7 mouse cellular contexts compared by ENCODE assay signal in genomic region chrX:6400398-6401020, GRCm38 (mm10). TPM values are rescaled to one million over a fixed set of nuclear protein-coding genes. Genes with fewer than 3 reads are reported as not detected.
DNase-seq lines count a peak whose midpoint lies in the region; ATAC-seq and TF ChIP-seq lines count a peak whose summit lies in the region.

No protein-coding gene starts in this region.

- no peak for TF ChIP-seq CTCF in E14TG2a.4 (conservative IDR thresholded peaks at IDR 0.05; ENCODE audit: low read length)

- peak; percentile 25 for DNase-seq in Muller cell, postnatal 12 days (ENCODE audit: inconsistent ontology term)
- peak; percentile 47 for DNase-seq in embryo, embryonic 9.5 days (ENCODE audit: extremely low spot score)
- peak; percentile 23 to 60 for DNase-seq in kidney, postnatal 25 days
- DNase-seq in natural killer cell, adult 2 months (ENCODE audit: low spot score in 2 of 2), result no peak

- ATAC-seq in heart, embryonic 14.5 days (ENCODE audit: insufficient number of reproducible peaks, insufficient read depth, low FRiP score, low read depth), result 0 out of 2 replicates have a peak, but pooled peaks have one; percentile 7
- peak; percentile 59 for ATAC-seq in midbrain, embryonic 16.5 days

- peaks cover 3% of the 10 kb centered on the region; the same call in 1 of the 2 replicates for H3K27me3 ChIP-seq in E14TG2a.4 (ENCODE audit: insufficient read depth, low read length)
- no peaks in the 10 kb centered on the region for H3K27me3 ChIP-seq in heart, embryonic 14.5 days (ENCODE audit: control insufficient read depth, insufficient read depth, low read length)
- H3K27me3 ChIP-seq in midbrain, embryonic 16.5 days (ENCODE audit: control insufficient read depth, insufficient read depth, low read depth, low read length), result no peaks in the 10 kb centered on the region

- H3K9me3 ChIP-seq in E14TG2a.4 (ENCODE audit: low read length), result no peaks in the 10 kb centered on the region
- H3K9me3 ChIP-seq in heart, embryonic 14.5 days (ENCODE audit: control insufficient read depth, low read length), result no peaks in the 10 kb centered on the region
- H3K9me3 ChIP-seq in midbrain, embryonic 16.5 days (replicated peaks; ENCODE audit: control insufficient read depth, low read length, poor library complexity, severe bottlenecking), result no peaks in the 10 kb centered on the region

- peak overlapping the region; percentile 78 for H3K9ac ChIP-seq in heart, embryonic 14.5 days (ENCODE audit: low read length)
- peak overlapping the region; percentile 66 for H3K9ac ChIP-seq in midbrain, embryonic 16.5 days (ENCODE audit: low read depth, low read length)

- peaks cover 16% of the 10 kb centered on the region for H3K4me1 ChIP-seq in E14TG2a.4 (replicated peaks; ENCODE audit: low read depth, low read length)
- H3K4me1 ChIP-seq in heart, embryonic 14.5 days (ENCODE audit: control insufficient read depth in 2 of 2, insufficient read depth in 2 of 2, low read length in 2 of 2), result peaks cover 4% of the 10 kb centered on the region in 2 experiments; a peak in 2 of 4 replicates
- 0 out of 2 replicates have a peak, but pooled peaks cover 6% of the 10 kb centered on the region for H3K4me1 ChIP-seq in midbrain, embryonic 16.5 days (ENCODE audit: control insufficient read depth, insufficient read depth, low read length)

- WGBS in heart, embryonic 14.5 days, result 11% methylated on average over 33 of the region's 49 CpGs
- WGBS in midbrain, embryonic 16.5 days, result 17% methylated on average over 28 of the region's 49 CpGs

- no peaks in the 10 kb centered on the region for H3K36me3 ChIP-seq in E14TG2a.4 (ENCODE audit: insufficient read depth, low read length)
- no peaks in the 10 kb centered on the region for H3K36me3 ChIP-seq in heart, embryonic 14.5 days (ENCODE audit: control insufficient read depth, insufficient read depth, low read length)
- no peaks in the 10 kb centered on the region for H3K36me3 ChIP-seq in midbrain, embryonic 16.5 days (ENCODE audit: control insufficient read depth, insufficient read depth, low read length)

- H3K4me3 ChIP-seq in E14TG2a.4 (replicated peaks; ENCODE audit: low read length), result peak overlapping the region; percentile 82
- peak overlapping the region; percentile 61 to 85 for H3K4me3 ChIP-seq in heart, embryonic 14.5 days (ENCODE audit: control insufficient read depth in 1 of 2, insufficient read depth in 1 of 2, low read depth in 1 of 2, low read length in 2 of 2)
- peak overlapping the region; percentile 59 for H3K4me3 ChIP-seq in midbrain, embryonic 16.5 days (ENCODE audit: low read depth, low read length)

- H3K27ac ChIP-seq in heart, embryonic 14.5 days (replicated peaks in 1 of 2; ENCODE audit: control insufficient read depth in 1 of 2, insufficient read depth in 1 of 2, low read depth in 2 of 2, low read length in 2 of 2), result peak overlapping the region; percentile 70 to 78
- peak overlapping the region; percentile 33; the same call in 1 of the 2 replicates for H3K27ac ChIP-seq in midbrain, embryonic 16.5 days (ENCODE audit: low read length)

- H3K4me2 ChIP-seq in heart, embryonic 14.5 days (ENCODE audit: low read length), result peak overlapping the region; percentile 66
- peak overlapping the region; percentile 72 for H3K4me2 ChIP-seq in midbrain, embryonic 16.5 days (ENCODE audit: low read length)

RNA-seq across cellular contexts. Expression of gene Shroom4, which starts 0.9 kb away (rescaled TPM):
- polyA plus RNA-seq in heart, embryonic 14.5 days (2014; fragmentation: Nextera tagmentation; extraction: Ambion mirVana), result 5.3 and 5.5 TPM in 2 replicates
- 1.1 and 1.6 TPM in 2 replicates for polyA plus RNA-seq in midbrain, embryonic 16.5 days (2015; fragmentation: Nextera tagmentation; extraction: Ambion mirVana)

Comparison
In these comparisons a context has a peak if more than half of its experiments do, and no peak if none do; other contexts are left out.
1. DNase-seq: peak in Muller cell, postnatal 12 days (single experiment), embryo, embryonic 9.5 days (single experiment) and kidney, postnatal 25 days (2 of 2); none in natural killer cell, adult 2 months (0 of 2).
2. Peak in every context shown above with its lines, with median percentiles within 50 percentile points of each other: H3K4me3 ChIP-seq.